Comparison of ENCODE assay signal across 16 mouse cellular contexts in the genomic region with DNA sequence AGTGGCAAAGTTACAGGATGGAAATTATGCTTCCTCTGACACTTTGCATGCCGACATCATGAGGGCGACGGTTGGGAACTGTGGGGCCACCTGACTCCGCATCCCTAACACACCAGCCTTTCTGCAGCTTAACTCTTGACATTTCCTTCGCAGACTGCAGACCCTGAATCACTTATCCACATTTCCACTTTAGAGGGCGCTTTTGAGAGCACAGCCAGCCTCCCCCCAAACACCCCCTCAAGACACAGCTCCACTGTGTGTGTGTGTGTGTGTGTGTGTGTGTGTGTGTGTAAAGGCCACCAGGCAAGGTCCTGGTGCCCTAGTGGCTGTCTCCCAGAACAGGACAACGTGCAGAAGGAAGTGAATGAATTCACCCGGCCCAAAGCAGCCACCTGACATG. TPM values are rescaled to one million over a fixed set of nuclear protein-coding genes. Genes with fewer than 3 reads are reported as not detected.
DNase-seq lines count a peak whose midpoint lies in the region; ATAC-seq lines count a peak whose summit lies in the region.
"Had no signal": no experiment of that assay in that cellular context is flagged by ENCODE, and none has a peak within 500 bp of the region (broad histone marks: within the 10 kb centered on the region; RNA-seq: fewer than 3 reads in every experiment).

No protein-coding gene starts in this region.

- no peaks in the 10 kb centered on the region for H3K27me3 ChIP-seq in heart, embryonic 11.5 days (ENCODE audit: control insufficient read depth, insufficient read depth, low read length)

- H3K4me1 ChIP-seq in heart, embryonic 11.5 days (ENCODE audit: control insufficient read depth, insufficient read depth, low read length) = peaks cover 7% of the 10 kb centered on the region; the same call in 1 of the 2 replicates

- H3K9ac ChIP-seq in heart, embryonic 11.5 days (ENCODE audit: low read depth, low read length) = 0 out of 2 replicates have a peak overlapping the region, but pooled peaks have one; percentile 10
- H3K9ac ChIP-seq: neural tube, embryonic 15.5 days had no signal

- no peak overlapping the region for H3K27ac ChIP-seq in heart, embryonic 11.5 days (ENCODE audit: low read depth, low read length)
- 0 out of 2 replicates have a peak overlapping the region, but pooled peaks have one; percentile 2 for H3K27ac ChIP-seq in macrophage
- H3K27ac ChIP-seq: hindbrain, embryonic 10.5 days; kidney, postnatal 0 days; neural tube, embryonic 15.5 days had no signal

- ATAC-seq in heart, embryonic 11.5 days (replicated peaks; ENCODE audit: insufficient number of reproducible peaks, low FRiP score, low TSS enrichment) = no peak

- DNase-seq in heart, postnatal 10 days = no peak
- peak; percentile 25 for DNase-seq in retina, postnatal 1 day
- DNase-seq in retina, embryonic 14.5 days (ENCODE audit: low spot score) = no peak
- DNase-seq in left cerebral cortex, postnatal 14 days (ENCODE audit: low spot score in 2 of 2) = no peak
- DNase-seq in T-cell, adult 2 months (ENCODE audit: low spot score) = no peak
- DNase-seq: cerebellum, adult 9-11 months; gastrocnemius, postnatal 36 days; lung, adult 2 months; right cerebral cortex, postnatal 4 days had no signal

- no peaks in the 10 kb centered on the region; the same call in 1 of the 2 replicates for H3K79me2 ChIP-seq in macrophage (ENCODE audit: inconsistent target)

- H3K4me3 ChIP-seq in heart, embryonic 11.5 days (ENCODE audit: low read depth, low read length) = no peak overlapping the region
- no peak overlapping the region; the same call in 1 of the 2 replicates for H3K4me3 ChIP-seq in macrophage (ENCODE audit: inconsistent target)
- H3K4me3 ChIP-seq: hindbrain, embryonic 10.5 days; myocyte; neural tube, embryonic 15.5 days had no signal

- no peaks in the 10 kb centered on the region for H3K36me3 ChIP-seq in heart, embryonic 11.5 days (ENCODE audit: control insufficient read depth, insufficient read depth, low read length)
- no peaks in the 10 kb centered on the region for H3K36me3 ChIP-seq in macrophage (ENCODE audit: inconsistent target)
- H3K36me3 ChIP-seq: G1E; hindbrain, embryonic 10.5 days; neural tube, embryonic 15.5 days had no signal

- intact Hi-C loops in heart, postnatal 10 days (cut with DNase I) = loop anchor here (5.0 kb wide), 2 partner anchors 64 to 141 kb away; a partner anchor contains a TSS
- intact Hi-C loops in left cerebral cortex, postnatal 14 days (cut with DNase I) = no loop called here

- WGBS in heart, embryonic 11.5 days (ENCODE audit: insufficient replicate concordance) = 66% methylated on average over 8 of the region's 8 CpGs
- WGBS in macrophage (ENCODE audit: missing documents) = 71% methylated on average over 8 of the region's 8 CpGs

- no peak overlapping the region for H3K4me2 ChIP-seq in heart, embryonic 11.5 days
- H3K4me2 ChIP-seq: neural tube, embryonic 15.5 days had no signal

- H3K9me3 ChIP-seq in heart, embryonic 11.5 days (replicated peaks; ENCODE audit: control insufficient read depth, low read length) = no peaks in the 10 kb centered on the region
- H3K9me3 ChIP-seq: G1E; hindbrain, embryonic 10.5 days; neural tube, embryonic 15.5 days had no signal

RNA-seq across cellular contexts. Expression of a gene that starts 4.2 kb away (rescaled TPM):
- 0.65 and 1.3 TPM in 2 replicates for polyA plus RNA-seq in heart, embryonic 11.5 days (2014; fragmentation: Nextera tagmentation; extraction: Ambion mirVana)
- 1 to 10 TPM; 1.3 to 1.8 TPM for total RNA-seq in heart, postnatal 10 days (2021)
- total RNA-seq in macrophage (2018; cell fraction: chromatin; rRNA removed) = 1,000 to 10,000 TPM in 2 of 26 experiments, 100 to 1,000 TPM in 17, 10 to 100 TPM in 7; 17.9 to 1,486 (median 305) TPM
- total RNA-seq in macrophage (2018; cell fraction: cytosol; rRNA removed) = 100 to 1,000 TPM in 4 of 26 experiments, 10 to 100 TPM in 16, 1 to 10 TPM in 6; 4.1 to 298 (median 39.1) TPM
- 1,000 to 10,000 TPM in 1 of 26 experiments, 100 to 1,000 TPM in 19, 10 to 100 TPM in 6; 18.6 to 1,031 (median 263) TPM for total RNA-seq in macrophage (2018; cell fraction: nucleus; rRNA removed)
- polyA plus RNA-seq in macrophage (2018) = 3.0 to 7.8 TPM (median 3.3 TPM) in 3 replicates
- total RNA-seq in left cerebral cortex, postnatal 14 days (2021) = under 1 TPM; 0.59 to 0.78 TPM
- polyA plus RNA-seq: G1E had no signal

RNA-seq across cellular contexts. Expression of a gene that starts 52.0 kb away (rescaled TPM):
- 2.7 and 5.3 TPM in 2 replicates for polyA plus RNA-seq in heart, embryonic 11.5 days (2014; fragmentation: Nextera tagmentation; extraction: Ambion mirVana)
- 1 to 10 TPM; 3.5 to 3.8 TPM for total RNA-seq in heart, postnatal 10 days (2021)
- total RNA-seq in macrophage (2018; cell fraction: chromatin; rRNA removed) = 10 to 100 TPM in 8 of 26 experiments, 1 to 10 TPM in 18; 2.5 to 22.3 (median 7.0) TPM
- 1 to 10 TPM; 1.4 to 3.6 (median 2.5) TPM for total RNA-seq in macrophage (2018; cell fraction: cytosol; rRNA removed)
- total RNA-seq in macrophage (2018; cell fraction: nucleus; rRNA removed) = 10 to 100 TPM in 1 of 26 experiments, 1 to 10 TPM in 25; 1.8 to 15.1 (median 3.8) TPM
- 0.77 to 6.5 TPM (median 3.5 TPM) in 3 replicates for polyA plus RNA-seq in macrophage (2018)
- under 1 TPM; 0.68 to 0.82 TPM for total RNA-seq in left cerebral cortex, postnatal 14 days (2021)
